Mouse (Mus musculus): ENCODE measurements at regions not wholly inside any gene's neighbourhood (a gene's known extent, or its start where the extent isn't known, plus 50 kb on each side); places are given as distances from the start of the nearest gene placed in this dataset.

DNA sequence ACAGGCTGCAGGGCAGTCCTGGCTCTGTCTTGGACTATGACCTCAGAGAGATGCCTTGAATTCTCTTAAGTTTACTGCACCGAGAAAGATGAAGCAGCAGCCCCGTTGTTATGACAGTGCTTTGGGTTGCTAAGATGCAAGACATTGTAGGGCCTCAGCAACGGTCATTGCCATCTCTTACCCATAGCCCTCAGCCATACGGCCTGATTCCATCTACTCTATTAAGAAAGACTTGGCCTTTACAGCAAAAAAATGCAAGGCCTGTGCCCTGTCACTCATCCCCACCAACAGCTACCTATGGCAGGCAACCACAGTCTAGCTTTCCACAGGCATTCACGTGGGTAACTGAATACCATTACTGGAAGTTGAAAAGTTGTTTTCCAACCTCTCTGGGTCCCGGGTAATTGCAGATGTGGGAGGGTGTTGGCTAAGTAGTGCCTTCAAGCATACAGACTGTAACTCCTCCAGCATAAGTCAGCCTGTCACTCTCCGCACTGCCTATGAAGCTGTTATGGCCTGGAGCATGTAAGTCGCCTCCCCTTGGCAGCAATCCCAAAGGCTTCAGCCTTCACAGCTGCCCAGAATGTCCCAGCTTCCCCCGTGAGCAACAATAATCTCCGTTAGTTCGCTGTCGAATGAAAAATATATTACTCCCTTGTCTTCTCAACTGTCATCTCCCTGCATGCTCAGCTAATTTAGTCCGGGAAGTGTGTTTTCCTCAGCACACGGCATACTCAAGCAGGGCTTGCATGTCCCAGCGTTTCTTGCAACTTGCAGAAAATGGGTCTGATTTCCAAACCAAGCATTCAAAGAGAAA lies 112.3 kb upstream of the Snx19 start:
- Histone ChIP-seq H3K9me3 (no peaks in the 10 kb centered on the region), H3K36me3 (replicated peaks) (no peaks in the 10 kb centered on the region), H3K4me3 (no peak overlapping the region), H3K27ac (peak overlapping the region; percentile 26; the same call in 1 of the 2 replicates), H3K4me2 (peak overlapping the region; percentile 21; the same call in 1 of the 2 replicates), H3K27me3 (replicated peaks) (no peaks in the 10 kb centered on the region), H3K9ac (no peak overlapping the region), H3K4me1 (peaks cover 14% of the 10 kb centered on the region)
- WGBS, result 47% methylated on average over 15 of the region's 15 CpGs
- peak; percentile 80 for ATAC-seq (replicated peaks)

DNA sequence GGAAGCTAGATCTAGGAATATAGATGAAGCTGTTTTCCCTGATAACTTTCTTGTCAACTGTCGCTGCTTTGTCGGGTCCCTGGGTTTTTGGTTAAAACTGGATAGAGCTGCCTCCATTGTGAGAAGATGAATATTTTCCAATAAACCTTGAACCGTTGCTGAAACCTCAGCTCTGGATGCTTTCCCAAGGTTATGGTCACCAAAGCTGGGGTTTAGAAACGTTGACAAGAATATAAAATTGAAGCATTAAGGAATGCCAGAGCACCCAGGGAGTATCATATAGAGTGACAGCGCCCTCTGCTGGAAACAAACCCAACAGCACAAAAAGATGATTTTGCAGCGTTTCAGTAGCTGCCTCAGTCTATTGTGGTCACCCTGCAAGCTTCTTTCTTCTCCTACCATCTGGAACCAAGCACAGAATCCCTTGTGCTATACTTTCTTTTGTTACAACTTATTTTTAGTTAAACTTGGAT lies 111.7 kb upstream of the Snx19 start:
- Histone ChIP-seq H3K27ac (peak overlapping the region; percentile 26; the same call in 1 of the 2 replicates), H3K9ac (no peak overlapping the region), H3K27me3 (replicated peaks) (no peaks in the 10 kb centered on the region), H3K36me3 (replicated peaks) (no peaks in the 10 kb centered on the region), H3K9me3 (no peaks in the 10 kb centered on the region), H3K4me1 (peaks cover 14% of the 10 kb centered on the region), H3K4me2 (peak overlapping the region; percentile 21; the same call in 1 of the 2 replicates), H3K4me3 (no peak overlapping the region)
- ATAC-seq (replicated peaks), result no peak; the same call in 1 of the 2 replicates
- WGBS, result 26% methylated on average over 6 of the region's 6 CpGs

DNA sequence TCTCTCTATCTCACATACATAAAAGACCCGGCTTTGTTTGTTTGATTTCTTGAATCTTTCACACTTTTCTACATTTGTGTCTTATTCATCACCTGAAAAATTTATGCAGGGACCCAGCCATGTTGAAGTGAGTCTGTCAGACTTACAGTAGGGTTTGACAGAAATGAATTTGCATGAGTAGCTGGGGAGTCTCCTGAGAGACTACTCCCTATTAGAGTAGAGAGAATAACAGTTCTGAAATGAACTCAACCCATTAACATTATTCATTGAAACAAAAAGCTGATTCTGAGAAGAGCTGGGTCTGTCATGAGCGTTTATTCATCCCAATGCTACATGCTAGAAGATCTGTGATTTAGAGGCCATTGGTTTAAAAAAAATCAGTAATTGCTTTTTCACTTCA lies 82.0 kb upstream of the Snx19 start:
- Histone ChIP-seq H3K36me3 (replicated peaks) (no peaks in the 10 kb centered on the region), H3K9me3 (no peaks in the 10 kb centered on the region), H3K9ac (no peak overlapping the region), H3K4me1 (no peaks in the 10 kb centered on the region), H3K4me3 (no peak overlapping the region), H3K27ac (no peak overlapping the region), H3K4me2 (no peak overlapping the region), H3K27me3 (replicated peaks) (no peaks in the 10 kb centered on the region)
- no peak for ATAC-seq (replicated peaks)
- 70% methylated on average over 2 of the region's 2 CpGs for WGBS

DNA sequence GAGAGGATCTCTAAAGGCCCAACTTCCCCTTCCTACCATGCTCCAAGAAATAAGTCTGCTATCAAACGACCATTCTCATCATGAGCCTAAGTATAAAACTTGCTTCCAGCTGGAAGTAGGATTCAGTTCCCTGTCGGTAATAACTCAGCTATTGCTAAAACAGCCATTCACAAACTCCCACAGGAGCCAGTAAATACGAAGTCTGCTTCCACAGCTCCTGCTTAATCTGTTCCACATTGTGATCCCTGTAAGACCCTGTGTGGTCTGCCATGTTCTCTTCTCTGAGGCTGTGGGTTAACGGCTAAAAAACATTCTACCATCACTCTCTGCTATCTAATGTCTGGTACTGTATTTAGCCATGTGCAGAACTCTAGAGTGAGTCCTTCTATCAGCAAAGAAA lies 72.9 kb upstream of the Snx19 start:
- no peak for ATAC-seq (replicated peaks)
- Histone ChIP-seq H3K4me1 (no peaks in the 10 kb centered on the region), H3K4me2 (no peak overlapping the region), H3K36me3 (replicated peaks) (no peaks in the 10 kb centered on the region), H3K27ac (no peak overlapping the region), H3K27me3 (replicated peaks) (no peaks in the 10 kb centered on the region), H3K9ac (no peak overlapping the region), H3K4me3 (no peak overlapping the region), H3K9me3 (no peaks in the 10 kb centered on the region)
- WGBS, result 69% methylated on average over 4 of the region's 4 CpGs

DNA sequence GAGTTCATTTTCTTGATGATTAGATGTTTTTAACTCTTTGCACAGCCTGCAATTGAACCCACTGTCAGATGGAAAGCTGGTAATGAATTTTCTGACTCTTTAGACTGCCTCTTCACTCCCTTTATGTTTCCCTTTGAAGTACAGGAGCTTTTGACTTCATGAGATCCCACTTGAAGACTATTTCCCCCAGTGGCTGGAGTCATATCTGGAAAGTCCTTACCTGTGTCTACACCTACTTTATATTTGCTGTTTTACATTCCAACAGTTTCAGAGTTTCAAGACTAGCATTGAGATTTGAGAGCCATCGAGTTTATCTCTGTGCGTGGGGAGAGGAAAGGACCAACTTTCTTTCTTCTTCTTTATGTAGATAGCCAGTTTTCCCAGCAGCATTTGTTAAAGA lies 71.3 kb upstream of the Snx19 start:
- Histone ChIP-seq H3K9me3 (no peaks in the 10 kb centered on the region), H3K9ac (no peak overlapping the region)
- 99% methylated on average over 2 of the region's 2 CpGs for WGBS

DNA sequence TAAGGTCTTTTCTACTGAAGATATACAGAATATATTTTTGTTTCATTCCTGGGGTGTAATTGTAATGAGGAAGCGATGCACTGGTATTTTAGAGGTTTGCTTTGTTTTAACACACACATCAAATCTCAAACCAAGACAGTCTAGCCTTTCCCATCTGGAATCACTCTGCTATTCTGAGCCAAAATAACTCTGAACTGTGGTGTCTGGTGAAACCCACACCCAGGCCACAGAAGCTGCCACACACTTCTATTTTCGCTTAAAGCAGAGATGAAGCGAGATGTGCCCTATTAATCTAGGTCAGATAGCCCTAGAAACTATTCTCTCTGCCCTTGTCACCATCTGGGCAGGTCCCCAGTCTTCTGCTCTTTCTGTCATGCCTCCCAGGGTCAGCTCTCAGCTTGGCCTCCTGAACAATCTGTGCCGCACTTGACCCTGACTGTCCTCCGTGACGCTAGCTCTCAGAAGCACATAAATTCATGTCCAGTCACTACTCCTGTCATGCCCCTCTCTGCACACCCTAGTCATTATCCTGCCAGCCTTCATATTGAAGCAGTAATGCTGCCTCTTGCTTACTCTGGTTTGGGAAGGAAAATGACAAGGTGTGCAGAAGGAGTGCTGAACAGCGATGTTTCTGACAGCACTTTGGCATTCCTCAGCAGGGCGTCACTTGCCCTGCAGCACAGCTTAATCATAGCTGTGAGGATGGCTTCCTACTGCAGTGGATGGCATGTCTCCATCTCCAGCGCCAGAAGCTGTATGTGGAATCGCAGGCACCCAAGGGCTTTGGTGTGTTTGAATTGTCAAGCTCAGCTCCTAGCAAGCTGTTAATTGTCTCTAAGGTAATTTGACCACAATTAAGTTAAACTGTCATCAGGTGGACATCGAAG lies 57.1 kb upstream of the Snx19 start:
- no peak overlapping the region for H3K27ac ChIP-seq
- WGBS, result 76% methylated on average over 11 of the region's 11 CpGs
- ATAC-seq (replicated peaks), result no peak
- no peaks in the 10 kb centered on the region for H3K36me3 ChIP-seq (replicated peaks)
- H3K9ac ChIP-seq, result no peak overlapping the region
- no peaks in the 10 kb centered on the region for H3K4me1 ChIP-seq
- H3K9me3 ChIP-seq, result no peaks in the 10 kb centered on the region
- H3K27me3 ChIP-seq (replicated peaks), result no peaks in the 10 kb centered on the region
- H3K4me3 ChIP-seq, result no peak overlapping the region
- H3K4me2 ChIP-seq, result no peak overlapping the region

More for the DNA sequence above, 71.3 kb upstream of the Snx19 start:
- H3K4me3 ChIP-seq, result no peak overlapping the region
- H3K4me1 ChIP-seq, result no peaks in the 10 kb centered on the region
- H3K27me3 ChIP-seq (replicated peaks), result no peaks in the 10 kb centered on the region
- no peak overlapping the region for H3K27ac ChIP-seq
- no peaks in the 10 kb centered on the region for H3K36me3 ChIP-seq (replicated peaks)
- H3K4me2 ChIP-seq, result no peak overlapping the region
- no peak for ATAC-seq (replicated peaks)

DNA sequence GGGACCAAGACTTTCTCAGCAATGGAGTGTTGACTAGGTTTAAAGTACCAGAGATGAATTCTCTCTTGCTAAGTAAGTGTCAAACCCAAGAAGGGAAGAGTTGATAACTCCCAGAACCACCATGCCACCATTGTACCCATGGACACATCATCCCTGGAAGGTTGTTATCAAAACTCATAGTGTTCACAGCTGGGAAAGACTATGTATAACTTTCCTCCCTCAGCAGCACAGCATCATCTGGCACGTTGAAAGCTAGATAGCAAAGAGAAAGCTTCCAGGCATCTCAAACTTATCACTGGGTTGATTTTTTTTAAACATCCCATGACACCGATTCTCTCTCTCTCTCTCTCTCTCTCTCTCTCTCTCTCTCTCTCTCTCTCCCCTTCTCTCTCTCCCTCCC lies 56.1 kb upstream of the Snx19 start:
- WGBS, result 80% methylated on average over 2 of the region's 2 CpGs
- Histone ChIP-seq H3K27ac (no peak overlapping the region), H3K27me3 (replicated peaks) (no peaks in the 10 kb centered on the region), H3K36me3 (replicated peaks) (no peaks in the 10 kb centered on the region), H3K4me2 (no peak overlapping the region), H3K4me3 (no peak overlapping the region), H3K9me3 (no peaks in the 10 kb centered on the region), H3K4me1 (no peaks in the 10 kb centered on the region), H3K9ac (no peak overlapping the region)
- no peak for ATAC-seq (replicated peaks)

DNA sequence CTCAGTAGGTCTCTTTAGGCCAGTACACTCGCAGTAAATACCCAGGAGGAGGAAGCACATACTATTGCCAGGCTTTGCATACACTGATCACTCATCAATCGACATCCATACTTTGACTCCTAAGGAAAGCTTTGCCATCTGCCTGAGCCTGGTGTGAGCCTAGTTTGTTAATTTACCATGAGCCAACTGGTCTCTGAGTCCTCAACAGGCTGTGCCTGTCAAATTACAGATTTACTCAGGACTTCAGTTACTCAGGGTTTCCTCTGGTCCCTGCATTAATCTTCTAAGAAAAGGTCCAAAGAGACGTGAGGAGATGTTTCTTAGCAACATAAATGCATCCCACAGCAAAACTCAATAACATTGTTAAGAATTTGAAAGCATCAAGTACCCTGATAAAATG lies 50.0 kb upstream of the Snx19 start:
- Histone ChIP-seq H3K27ac (no peak overlapping the region), H3K4me1 (no peaks in the 10 kb centered on the region), H3K9ac (no peak overlapping the region), H3K9me3 (no peaks in the 10 kb centered on the region), H3K27me3 (replicated peaks) (no peaks in the 10 kb centered on the region), H3K4me2 (no peak overlapping the region), H3K36me3 (replicated peaks) (no peaks in the 10 kb centered on the region), H3K4me3 (no peak overlapping the region)
- ATAC-seq (replicated peaks), result no peak
- 64% methylated on average over 3 of the region's 3 CpGs for WGBS
